Mouse (Mus musculus): ENCODE results near the gene Sfrp2.

Sfrp2 gene

GRCm38 (mm10) chr3:83765871-83766725 lies at the start of gene Sfrp2:
Sfrp2 (plus strand) TSS chr3:83766321.
- DNase-seq (ENCODE audit: low spot score): no peak

DNA sequence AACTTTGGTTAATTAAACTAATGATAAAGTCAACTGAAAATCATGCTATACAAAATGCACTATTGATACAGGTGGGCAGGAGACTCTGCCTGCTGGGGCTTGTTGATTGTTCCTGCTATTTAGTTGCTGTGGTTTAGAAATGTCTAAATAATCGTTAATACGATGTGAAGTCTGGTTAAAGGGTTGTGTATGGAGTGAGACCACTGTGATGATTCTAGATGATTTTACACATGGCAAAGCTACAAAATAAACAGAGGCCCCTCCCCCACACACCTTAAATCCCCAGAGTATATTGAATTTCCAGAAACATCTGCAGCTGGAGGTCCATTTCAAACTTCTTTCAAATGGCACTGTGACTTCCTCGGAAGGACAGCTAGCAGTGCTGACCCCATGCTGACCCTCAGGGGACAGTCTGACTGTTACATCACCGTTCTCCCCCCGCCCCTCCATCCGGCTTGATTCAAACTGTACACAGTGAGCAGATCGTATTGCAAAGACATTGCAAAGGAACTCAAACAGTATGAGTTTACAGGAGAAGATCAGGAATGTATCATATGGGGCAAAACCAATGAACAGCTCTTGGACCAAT lies 48.4 kb upstream of the Sfrp2 start:
- no peak for DNase-seq (ENCODE audit: low spot score)

DNA sequence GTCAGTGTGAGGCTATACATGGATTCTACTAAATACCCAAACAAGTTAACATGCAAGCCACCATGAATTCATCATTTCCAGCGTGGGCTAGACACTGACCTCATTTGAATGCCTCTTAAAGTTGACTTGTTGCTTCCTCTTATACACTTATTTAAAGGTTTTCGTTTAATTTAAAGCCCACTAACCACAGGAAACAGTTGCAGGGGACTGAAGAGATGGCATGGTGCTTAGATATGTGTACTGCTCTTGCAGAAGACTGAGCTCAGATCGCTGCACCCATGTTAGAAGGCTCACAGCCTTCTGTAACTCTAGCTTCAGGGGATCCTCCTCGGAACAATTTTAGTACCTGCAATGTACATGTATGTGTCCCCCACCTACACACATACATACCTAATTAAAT lies 47.5 kb upstream of the Sfrp2 start:
- DNase-seq (ENCODE audit: low spot score): no peak

DNA sequence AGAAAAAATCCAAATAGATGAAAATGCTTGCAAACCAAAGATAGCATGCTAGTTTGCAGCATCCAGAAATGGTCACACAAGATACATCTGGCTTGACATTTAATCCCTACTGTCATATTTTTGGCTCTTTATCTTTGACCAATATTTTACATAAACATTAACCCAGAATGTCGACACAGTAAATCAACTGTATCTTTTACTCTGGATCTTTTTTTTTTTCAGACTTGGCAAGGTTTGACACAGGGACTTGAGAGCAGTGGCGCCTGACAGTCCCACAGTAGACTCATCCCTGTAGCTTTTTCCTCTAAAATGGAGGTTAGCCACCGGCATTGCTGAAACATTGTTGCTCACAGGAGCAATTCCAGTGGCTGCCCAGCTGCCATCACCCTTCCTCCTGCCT lies 37.9 kb upstream of the Sfrp2 start:
- DNase-seq (ENCODE audit: low spot score): no peak

DNA sequence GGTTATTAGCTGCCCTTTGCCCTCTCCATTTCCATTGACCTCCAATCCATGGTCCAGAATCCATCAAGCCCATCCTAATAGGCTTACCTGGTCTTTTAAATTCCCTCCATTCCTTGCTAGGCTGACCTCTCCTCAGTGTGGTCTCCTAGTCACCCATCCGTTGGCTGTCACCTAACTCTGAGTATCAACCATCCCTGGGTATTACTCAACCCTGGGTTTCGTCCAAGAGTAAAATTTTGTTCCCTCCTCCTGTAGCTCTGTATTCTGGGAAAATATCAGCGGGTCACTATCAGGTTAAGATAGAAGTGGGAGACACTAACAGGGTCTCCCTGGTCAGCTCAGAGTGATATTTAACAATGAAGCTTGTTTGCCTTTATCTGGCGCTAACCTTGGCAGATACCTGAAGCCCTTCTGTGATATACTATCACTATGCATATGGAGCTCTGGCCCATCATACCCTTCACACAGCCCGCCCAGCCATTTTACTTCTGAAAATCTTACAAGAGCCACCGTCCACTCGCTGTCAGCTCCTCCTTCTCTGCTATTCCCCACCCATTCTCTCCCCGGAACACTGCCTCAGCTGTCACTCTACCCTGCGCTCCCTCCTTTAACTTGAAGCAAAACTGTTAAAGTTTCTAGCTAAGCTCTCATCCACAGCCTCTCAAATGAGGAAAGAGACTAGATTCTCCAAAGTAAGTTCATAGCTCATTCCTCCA lies 37.3 kb upstream of the Sfrp2 start:
- no peak for DNase-seq (ENCODE audit: low spot score)

DNA sequence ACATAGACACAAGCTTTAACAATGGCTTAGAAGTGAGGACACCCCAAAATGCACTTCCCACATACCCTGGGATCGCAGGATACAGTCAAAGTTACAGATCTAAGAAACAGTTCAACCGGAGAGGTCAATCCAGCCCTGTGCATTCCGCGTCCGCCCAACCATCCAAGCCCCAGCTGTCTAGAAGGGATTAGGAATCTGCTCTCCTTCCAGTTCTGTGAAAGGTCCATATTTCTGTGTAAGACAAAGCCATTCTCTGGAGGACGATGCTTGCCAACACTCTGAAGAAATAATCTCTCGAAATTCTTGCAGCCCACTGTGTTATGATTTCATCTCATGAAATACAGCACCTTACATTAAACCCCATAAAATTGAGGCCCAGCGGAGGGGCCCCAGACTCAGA lies 32.1 kb upstream of the Sfrp2 start:
- no peak for DNase-seq (ENCODE audit: low spot score)

- no peak for DNase-seq (ENCODE audit: low spot score)
Measured at GRCm38 (mm10) chr3:83736980-83737379, 29.1 kb upstream of the Sfrp2 start.

DNA sequence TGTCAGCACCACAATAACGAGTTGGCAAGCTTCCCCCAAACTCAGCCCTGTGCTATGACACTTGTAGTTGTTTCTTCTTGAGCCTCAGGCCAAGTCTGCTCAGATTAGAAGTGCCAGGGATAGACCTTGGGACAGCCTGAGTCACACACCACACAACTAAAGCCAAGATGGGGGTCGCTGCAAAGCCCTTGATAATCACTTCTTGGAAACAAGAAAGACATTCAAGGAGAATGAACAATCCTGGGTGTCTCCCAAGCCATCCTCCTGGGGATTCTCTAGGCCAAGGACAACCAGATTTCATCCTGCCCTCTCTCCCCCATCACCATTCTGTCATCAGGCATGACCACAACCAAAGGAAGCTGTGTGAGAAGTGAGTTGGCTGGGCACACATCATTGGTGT lies 25.9 kb upstream of the Sfrp2 start:
- DNase-seq (ENCODE audit: low spot score): no peak

GRCm38 (mm10) chr3:83747276-83747675 lies 18.8 kb upstream of the Sfrp2 start:
- DNase-seq (ENCODE audit: low spot score): no peak

DNA sequence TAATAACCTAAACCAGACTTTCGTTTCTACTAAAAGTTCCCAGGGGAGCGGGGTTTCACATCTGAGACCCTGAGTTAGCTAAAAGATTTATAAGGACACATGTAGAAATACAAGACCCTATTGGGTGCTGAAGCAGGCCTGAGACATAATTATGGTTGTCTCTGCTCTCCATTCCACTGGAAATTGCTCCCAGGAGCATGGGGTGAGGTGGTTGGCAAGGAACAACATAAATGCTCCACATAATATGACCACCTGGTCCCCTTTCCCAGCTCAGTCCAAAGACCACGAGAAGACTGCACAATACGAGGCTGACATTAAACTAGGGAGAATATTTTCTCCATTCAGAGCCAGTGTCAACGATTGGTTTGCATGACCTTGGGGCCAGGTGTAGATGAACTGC lies 18.2 kb upstream of the Sfrp2 start:
- DNase-seq (ENCODE audit: low spot score): no peak

GRCm38 (mm10) chr3:83751625-83752024 lies 14.5 kb upstream of the Sfrp2 start:
- DNase-seq (ENCODE audit: low spot score): no peak

GRCm38 (mm10) chr3:83752196-83752595 lies 13.9 kb upstream of the Sfrp2 start:
- DNase-seq (ENCODE audit: low spot score): no peak

DNA sequence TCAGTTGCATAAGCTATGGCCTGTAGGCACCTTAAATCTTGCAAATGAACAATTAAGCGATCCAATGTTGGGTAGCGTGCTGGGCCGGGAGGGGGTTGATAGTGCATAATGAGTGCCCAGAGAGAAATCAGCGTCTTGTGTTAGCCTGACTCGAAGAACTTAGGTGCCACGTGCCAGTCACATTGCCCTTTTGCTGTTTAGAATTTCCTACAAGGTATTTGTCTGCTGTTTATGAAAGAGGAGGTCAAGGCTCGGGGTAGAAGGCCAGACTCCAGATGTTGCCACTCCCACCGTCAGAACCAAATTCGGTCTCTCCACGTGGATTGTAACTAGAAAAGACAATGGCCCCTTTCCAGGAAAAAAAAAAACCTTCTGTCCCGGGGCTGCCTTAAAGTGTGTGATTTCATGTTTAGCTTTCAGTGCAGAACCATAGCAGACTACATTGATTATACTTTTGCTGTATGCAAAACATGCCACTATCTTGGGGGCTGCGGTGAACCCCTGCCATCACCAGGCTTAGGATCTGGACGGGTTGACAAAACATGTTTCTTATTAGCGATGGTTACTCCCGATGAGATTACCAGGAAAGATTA lies 11.0 kb upstream of the Sfrp2 start:
- no peak for DNase-seq (ENCODE audit: low spot score)

GRCm38 (mm10) chr3:83755666-83756065 lies 10.5 kb upstream of the Sfrp2 start:
- no peak for DNase-seq (ENCODE audit: low spot score)

GRCm38 (mm10) chr3:83762361-83762760 lies 3.8 kb upstream of the Sfrp2 start:
- no peak for DNase-seq (ENCODE audit: low spot score)

DNA sequence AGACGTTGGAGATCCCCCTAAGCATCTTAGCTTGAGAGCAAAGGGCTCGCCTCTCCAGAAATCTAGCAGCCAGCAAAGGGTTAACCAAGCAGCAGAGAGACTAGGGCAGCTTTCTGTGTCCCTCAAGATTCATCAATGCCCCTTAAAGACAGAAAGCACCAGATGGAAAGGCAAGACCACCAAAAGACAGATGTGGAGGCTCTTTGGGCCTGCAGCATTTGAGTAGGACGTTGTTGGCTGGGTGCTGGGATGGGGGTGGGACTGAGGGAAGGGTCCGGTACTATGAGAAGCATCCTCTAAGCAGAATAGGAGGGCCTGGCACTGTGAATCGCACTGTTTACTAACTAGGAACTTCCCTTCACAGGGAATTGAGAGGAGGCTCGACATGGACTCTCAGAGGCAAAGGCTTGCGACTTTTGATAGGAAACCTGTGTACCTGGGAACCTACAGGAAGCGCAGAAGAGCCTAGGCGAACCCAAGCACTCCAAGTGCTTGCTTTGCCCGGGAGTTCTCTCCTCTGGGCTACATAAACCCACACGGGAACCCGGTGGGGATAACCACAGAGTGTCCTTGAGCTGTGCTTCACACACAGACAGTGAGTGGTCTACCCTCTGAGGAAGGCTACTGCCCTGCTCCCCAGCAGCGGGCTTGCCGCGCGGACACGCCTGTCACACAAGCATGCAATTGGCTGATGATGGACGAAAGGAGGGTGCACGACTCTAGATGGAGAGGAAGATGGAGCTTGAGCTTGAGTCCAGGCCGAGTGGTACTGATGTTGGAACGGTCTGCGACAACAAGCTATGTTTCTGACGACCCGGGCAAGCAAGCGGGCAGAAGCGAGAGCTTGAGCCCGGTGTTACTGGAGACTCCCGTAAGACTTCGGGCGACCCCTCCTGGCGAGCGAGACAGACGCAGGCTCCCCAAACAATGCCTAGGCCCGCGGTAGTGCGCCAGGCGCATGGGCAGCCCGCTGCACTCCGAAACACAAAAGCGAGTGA lies 2.3 kb upstream of the Sfrp2 start:
- peak; percentile 26 for DNase-seq (ENCODE audit: low spot score)

DNA sequence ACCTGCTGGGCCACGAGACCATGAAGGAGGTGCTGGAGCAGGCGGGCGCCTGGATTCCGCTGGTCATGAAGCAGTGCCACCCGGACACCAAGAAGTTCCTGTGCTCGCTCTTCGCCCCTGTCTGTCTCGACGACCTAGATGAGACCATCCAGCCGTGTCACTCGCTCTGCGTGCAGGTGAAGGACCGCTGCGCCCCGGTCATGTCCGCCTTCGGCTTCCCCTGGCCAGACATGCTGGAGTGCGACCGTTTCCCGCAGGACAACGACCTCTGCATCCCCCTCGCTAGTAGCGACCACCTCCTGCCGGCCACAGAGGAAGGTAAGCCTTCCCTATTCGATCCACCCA lies 577 bp downstream of the Sfrp2 start:
- no peak for DNase-seq (ENCODE audit: low spot score)

DNA sequence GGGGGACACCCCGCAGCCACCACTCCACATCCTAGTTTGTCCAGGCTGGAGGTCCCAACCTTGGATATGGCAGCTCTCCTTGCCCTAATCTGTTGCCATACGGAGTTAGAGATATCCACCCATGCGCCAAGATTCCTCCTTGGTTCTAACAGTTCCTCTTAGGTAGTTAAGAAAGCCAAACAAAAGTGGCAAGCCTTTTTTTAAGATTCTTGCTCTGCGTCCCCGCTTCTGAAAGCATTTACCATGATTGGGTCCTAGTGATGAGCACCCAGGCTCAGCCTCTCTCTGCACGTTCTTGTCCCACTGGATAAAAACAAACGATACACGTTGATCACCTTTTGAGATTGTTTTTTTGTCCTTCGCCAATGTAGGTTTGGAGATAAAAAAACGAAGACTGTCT lies 1.0 kb downstream of the Sfrp2 start:
- DNase-seq (ENCODE audit: low spot score): no peak

DNA sequence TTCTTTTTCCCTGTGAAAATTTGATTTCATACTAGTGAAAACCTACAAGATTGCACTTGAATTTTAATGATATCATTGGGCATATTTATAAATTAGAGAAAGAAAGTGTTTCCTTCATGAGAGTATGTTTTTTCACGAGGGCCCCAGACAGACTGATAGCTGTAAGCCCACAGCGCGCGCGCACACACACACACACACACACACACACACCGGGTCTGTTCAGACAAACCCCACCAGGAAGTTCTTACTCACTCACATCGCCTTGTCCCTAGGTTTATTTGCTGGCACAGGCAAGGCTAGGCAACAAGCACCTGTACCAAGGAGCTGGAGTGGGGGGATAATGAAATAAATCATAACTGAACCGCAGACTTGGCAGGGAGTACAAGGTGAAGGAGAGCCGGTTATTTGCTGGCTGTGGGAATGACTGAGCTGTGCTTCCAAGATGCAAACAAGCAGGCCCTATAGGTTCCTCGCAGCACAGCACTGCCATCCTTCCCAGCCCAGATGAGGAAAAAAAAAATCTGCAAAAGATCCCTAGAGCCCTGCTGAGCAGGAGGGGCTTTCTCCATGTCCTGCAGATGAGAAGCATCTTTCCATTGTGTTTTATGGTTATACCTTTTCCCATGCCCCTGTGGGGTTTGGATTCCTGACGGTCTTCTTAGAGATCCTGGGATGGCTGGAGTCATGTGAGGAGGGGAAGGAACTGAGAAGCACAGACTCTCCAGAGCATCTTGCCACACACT lies 2.3 kb downstream of the Sfrp2 start:
- DNase-seq (ENCODE audit: low spot score): no peak

GRCm38 (mm10) chr3:83769036-83769410 lies 2.9 kb downstream of the Sfrp2 start:
- DNase-seq (ENCODE audit: low spot score): no peak

Measured in left cerebral cortex, adult 11 months (tissue).